In the genomic region with DNA sequence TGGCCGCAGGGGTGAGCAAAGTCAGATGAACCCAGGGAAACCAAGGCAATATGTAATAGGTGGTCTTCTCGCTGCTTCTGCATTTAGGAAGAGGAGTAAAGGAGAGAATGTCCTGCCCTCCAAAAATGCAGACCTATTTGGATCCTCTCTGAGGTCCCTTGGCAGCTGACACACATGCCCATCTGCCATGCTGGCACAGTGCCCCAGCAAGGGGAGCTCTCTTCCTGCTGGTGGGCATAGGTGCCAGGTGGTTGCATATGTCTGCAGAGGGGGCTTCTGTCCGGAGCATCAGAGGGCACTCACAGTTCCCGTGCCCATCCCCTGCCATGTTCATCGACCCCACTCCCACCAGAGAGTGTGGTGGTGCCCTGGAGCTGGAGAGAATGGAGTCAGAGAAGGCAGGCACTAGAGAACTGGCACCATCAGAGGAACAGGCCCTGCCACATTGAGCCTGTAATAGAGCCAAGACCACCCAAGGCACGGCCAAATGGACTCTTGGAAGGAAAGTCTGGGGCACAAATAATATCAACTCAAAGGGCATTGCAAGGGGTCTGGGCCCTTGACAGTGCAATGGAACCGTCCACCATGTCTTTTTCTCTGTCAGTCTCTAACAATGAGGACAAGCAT, we compare ENCODE assay signal across 13 mouse cellular contexts.
DNase-seq lines count a peak whose midpoint lies in the region; ATAC-seq and TF ChIP-seq lines count a peak whose summit lies in the region.
"Had no signal": no experiment of that assay in that cellular context is flagged by ENCODE, and none has a peak within 500 bp of the region (broad histone marks: within the 10 kb centered on the region; RNA-seq: fewer than 3 reads in every experiment).

No protein-coding gene starts in this region.

- peaks cover 16% of the 10 kb centered on the region for H3K4me1 ChIP-seq in heart, embryonic 10.5 days
- H3K4me1 ChIP-seq in forebrain, postnatal 0 days (ENCODE audit: insufficient read depth): peaks cover 7% of the 10 kb centered on the region; the same call in 1 of the 2 replicates
- H3K4me1 ChIP-seq in embryonic facial prominence, embryonic 10.5 days: no peaks in the 10 kb centered on the region

- H3K36me3 ChIP-seq in heart, embryonic 10.5 days: no peaks in the 10 kb centered on the region
- H3K36me3 ChIP-seq in forebrain, postnatal 0 days (ENCODE audit: insufficient read depth): no peaks in the 10 kb centered on the region
- H3K36me3 ChIP-seq in embryonic facial prominence, embryonic 10.5 days (replicated peaks): no peaks in the 10 kb centered on the region
- H3K36me3 ChIP-seq: intestine, embryonic 15.5 days; limb, embryonic 12.5 days had no signal

- H3K4me2 ChIP-seq in forebrain, postnatal 0 days (ENCODE audit: low read depth): no peak overlapping the region
- H3K4me2 ChIP-seq: limb, embryonic 12.5 days; lung, embryonic 14.5 days had no signal

- H3K4me3 ChIP-seq in heart, embryonic 10.5 days: no peak overlapping the region
- H3K4me3 ChIP-seq in forebrain, postnatal 0 days (ENCODE audit: low read depth, low read length): no peak overlapping the region
- H3K4me3 ChIP-seq in embryonic facial prominence, embryonic 10.5 days: no peak overlapping the region
- H3K4me3 ChIP-seq: erythroblast, embryonic 14.5 days; intestine, embryonic 15.5 days; limb, embryonic 12.5 days had no signal

- no peak for ATAC-seq in forebrain, postnatal 0 days

- no peak overlapping the region for H3K9ac ChIP-seq in forebrain, postnatal 0 days
- H3K9ac ChIP-seq: intestine, embryonic 15.5 days; limb, embryonic 12.5 days; lung, embryonic 14.5 days had no signal

- H3K27ac ChIP-seq in heart, embryonic 10.5 days: peak overlapping the region; percentile 22; the same call in 1 of the 2 replicates
- H3K27ac ChIP-seq in forebrain, postnatal 0 days (ENCODE audit: low read depth, low read length): no peak overlapping the region
- H3K27ac ChIP-seq in embryonic facial prominence, embryonic 10.5 days (replicated peaks): no peak overlapping the region
- H3K27ac ChIP-seq: intestine, embryonic 15.5 days; limb, embryonic 12.5 days had no signal

- H3K9me3 ChIP-seq in heart, embryonic 10.5 days: no peaks in the 10 kb centered on the region
- H3K9me3 ChIP-seq in forebrain, postnatal 0 days (ENCODE audit: low read length): no peaks in the 10 kb centered on the region
- no peaks in the 10 kb centered on the region for H3K9me3 ChIP-seq in embryonic facial prominence, embryonic 10.5 days
- H3K9me3 ChIP-seq: intestine, embryonic 15.5 days; limb, embryonic 12.5 days had no signal

- 0 out of 2 replicates have a peak, but pooled peaks cover 9% of the 10 kb centered on the region for H3K27me3 ChIP-seq in heart, embryonic 10.5 days (ENCODE audit: insufficient read depth, poor library complexity, severe bottlenecking)
- no peaks in the 10 kb centered on the region for H3K27me3 ChIP-seq in forebrain, postnatal 0 days (ENCODE audit: insufficient read depth, low read length)
- H3K27me3 ChIP-seq in embryonic facial prominence, embryonic 10.5 days (replicated peaks; ENCODE audit: low read depth, poor library complexity, severe bottlenecking): no peaks in the 10 kb centered on the region
- H3K27me3 ChIP-seq: intestine, embryonic 15.5 days had no signal

- no peak for TF ChIP-seq CTCF in forebrain, postnatal 0 days (IDR thresholded peaks at IDR 0.05; ENCODE audit: low read depth)

- no peak for DNase-seq in heart, embryonic 10.5 days (ENCODE audit: low spot score)
- no peak for DNase-seq in heart, adult 8-10 months (ENCODE audit: low spot score)
- DNase-seq in retina, postnatal 1 day: peak; percentile 32
- no peak for DNase-seq in retina, embryonic 14.5 days (ENCODE audit: low spot score)
- peak; percentile 50 for DNase-seq in forebrain, postnatal 0 days
- DNase-seq in kidney, adult 18-20 months: no peak
- DNase-seq in lung, postnatal 25 days (ENCODE audit: low spot score): no peak
- no peak for DNase-seq in embryonic facial prominence, embryonic 10.5 days (ENCODE audit: low spot score)
- DNase-seq: adrenal gland, postnatal 10 days; lung, embryonic 14.5 days had no signal

- WGBS in heart, embryonic 10.5 days: 89% methylated on average over 7 of the region's 7 CpGs
- WGBS in forebrain, postnatal 0 days: 48% methylated on average over 7 of the region's 7 CpGs
- WGBS in embryonic facial prominence, embryonic 10.5 days: 89% methylated on average over 7 of the region's 7 CpGs

Comparison
In these comparisons a context has a peak if more than half of its experiments do, and no peak if none do; other contexts are left out.
1. DNase-seq: peak in retina, postnatal 1 day (single experiment) and forebrain, postnatal 0 days (single experiment); none in heart, embryonic 10.5 days (single experiment), heart, adult 8-10 months (single experiment), retina, embryonic 14.5 days (single experiment), kidney, adult 18-20 months (single experiment), lung, postnatal 25 days (single experiment) and embryonic facial prominence, embryonic 10.5 days (single experiment).